Mouse (Mus musculus) midbrain, embryonic 14.5 days (tissue): Measurements from ENCODE around the gene Phgdh. TPM values are rescaled to one million over a fixed set of nuclear protein-coding genes. Genes with fewer than 3 reads are reported as not detected.

ENCODE experiments used
- ATAC-seq: fragments of 200-750 bp; cut with Nextera tagmentation; 2 replicates; pipeline ENCODE4 v1.8.0; 2017; ENCODE audit warnings: moderate number of reproducible peaks, moderate library complexity; ENCODE audit not compliant: low FRiP score, low TSS enrichment
- DNase-seq: peaks from one replicate; pipeline ENCODE4 v3.0.0-alpha.2; 2015
- H3K27ac ChIP-seq: fragments of 300-500 bp; sonication (generic); replicated peaks from 2 replicates; pipeline ENCODE4 v1.5.1; 2014; ENCODE audit warnings: mild to moderate bottlenecking, low read depth, low read length, moderate library complexity
- H3K27me3 ChIP-seq: fragments of 300-500 bp; sonication (generic); 2 replicates; pipeline ENCODE4 v1.6.1; 2014; ENCODE audit warnings: low read length, control low read depth, mixed read lengths; ENCODE audit not compliant: control insufficient read depth, insufficient read depth
- H3K36me3 ChIP-seq: fragments of 300-500 bp; sonication (generic); 2 replicates; pipeline ENCODE4 v1.6.1; 2014; ENCODE audit warnings: low read length, control low read depth; ENCODE audit not compliant: control insufficient read depth, insufficient read depth
- H3K4me1 ChIP-seq: fragments of 300-500 bp; sonication (generic); 2 replicates; pipeline ENCODE4 v1.6.1; 2014; ENCODE audit warnings: mild to moderate bottlenecking, antibody characterized with exemption, low read length, control low read depth; ENCODE audit not compliant: control insufficient read depth, insufficient read depth
- H3K4me2 ChIP-seq: fragments of 300-500 bp; sonication (generic); 2 replicates; pipeline ENCODE4 v1.6.1; 2014; ENCODE audit warnings: mild to moderate bottlenecking, low read length, moderate library complexity
- H3K4me3 ChIP-seq: fragments of 300-500 bp; sonication (generic); replicated peaks from 2 replicates; pipeline ENCODE4 v1.5.1; 2014; ENCODE audit warnings: low read depth, low read length
- H3K9ac ChIP-seq: fragments of 300-500 bp; sonication (generic); replicated peaks from 2 replicates; pipeline ENCODE4 v1.6.1; 2014; ENCODE audit warnings: mild to moderate bottlenecking, low read length, moderate library complexity
- H3K9me3 ChIP-seq: fragments of 300-500 bp; sonication (generic); 2 replicates; pipeline ENCODE4 v1.6.1; 2016; ENCODE audit warnings: low read length, control low read depth, mixed read lengths; ENCODE audit not compliant: control insufficient read depth
- WGBS: fragments of 180-500 bp; shearing (Covaris S2); extraction: QIAGEN DNeasy Blood & Tissue Kit; methylation state at CpG from one replicate; pipeline ENCODE4 v1.1.7; 2014; 5-methylcytosine and 5-hydroxymethylcytosine counted together
- polyA plus RNA-seq: library from polyadenylated mRNA; unstranded; fragments of >200 nt; fragmentation: Nextera tagmentation; extraction: Ambion mirVana; gene quantifications from 2 replicates; pipeline ENCODE4 v1.2.1, GENCODE M21; 2014

Phgdh gene
- polyA plus RNA-seq, 1 experiment from 2014 or later, result 151 TPM

GRCm38 (mm10) chr3:98299391-98300100 is 40.2 kb downstream of the Phgdh start:
- Histone ChIP-seq H3K4me3 (no peak overlapping the region), H3K27me3 (no peaks in the 10 kb centered on the region), H3K9ac (no peak overlapping the region), H3K4me1 (no peaks in the 10 kb centered on the region), H3K36me3 (no peaks in the 10 kb centered on the region), H3K4me2 (no peak overlapping the region), H3K9me3 (no peaks in the 10 kb centered on the region), H3K27ac (no peak overlapping the region)
- DNase-seq, result no peak
- WGBS, result 93% methylated on average over 1 of the region's 1 CpGs
- ATAC-seq, result no peak

GRCm38 (mm10) chr3:98295965-98296364 is 43.8 kb downstream of the Phgdh start:
- WGBS, result 59% methylated on average over 10 of the region's 10 CpGs
- H3K4me3 ChIP-seq, result no peak overlapping the region
- H3K36me3 ChIP-seq, result no peaks in the 10 kb centered on the region
- no peaks in the 10 kb centered on the region for H3K27me3 ChIP-seq
- DNase-seq, result no peak
- no peak for ATAC-seq
- no peak overlapping the region for H3K4me2 ChIP-seq
- H3K9me3 ChIP-seq, result no peaks in the 10 kb centered on the region
- H3K4me1 ChIP-seq, result no peaks in the 10 kb centered on the region
- no peak overlapping the region for H3K9ac ChIP-seq
- H3K27ac ChIP-seq, result no peak overlapping the region

- Histone ChIP-seq H3K27me3 (no peaks in the 10 kb centered on the region), H3K36me3 (no peaks in the 10 kb centered on the region), H3K4me2 (no peak overlapping the region), H3K27ac (no peak overlapping the region), H3K9me3 (no peaks in the 10 kb centered on the region), H3K4me1 (no peaks in the 10 kb centered on the region), H3K4me3 (no peak overlapping the region), H3K9ac (no peak overlapping the region)
- DNase-seq (no peak), ATAC-seq (no peak)
- WGBS, result 93% methylated on average over 9 of the region's 9 CpGs
Observed at GRCm38 (mm10) chr3:98291044-98291443, 48.7 kb downstream of the Phgdh start.

GRCm38 (mm10) chr3:98283205-98283604 is 56.6 kb downstream of the Phgdh start:
- no peak for DNase-seq
- no peak overlapping the region for H3K4me2 ChIP-seq
- H3K4me3 ChIP-seq, result no peak overlapping the region
- H3K27ac ChIP-seq, result no peak overlapping the region
- 95% methylated on average over 5 of the region's 5 CpGs for WGBS
- no peaks in the 10 kb centered on the region for H3K36me3 ChIP-seq
- no peaks in the 10 kb centered on the region for H3K27me3 ChIP-seq
- H3K9ac ChIP-seq, result no peak overlapping the region
- ATAC-seq, result no peak
- no peaks in the 10 kb centered on the region for H3K4me1 ChIP-seq
- H3K9me3 ChIP-seq, result no peaks in the 10 kb centered on the region

- no peak overlapping the region for H3K4me2 ChIP-seq
- H3K27me3 ChIP-seq, result no peaks in the 10 kb centered on the region
- no peaks in the 10 kb centered on the region for H3K9me3 ChIP-seq
- H3K27ac ChIP-seq, result no peak overlapping the region
- DNase-seq (no peak), ATAC-seq (no peak)
- 95% methylated on average over 8 of the region's 8 CpGs for WGBS
- H3K36me3 ChIP-seq, result no peaks in the 10 kb centered on the region
- no peak overlapping the region for H3K9ac ChIP-seq
- no peaks in the 10 kb centered on the region for H3K4me1 ChIP-seq
- H3K4me3 ChIP-seq, result no peak overlapping the region
Observed at GRCm38 (mm10) chr3:98282422-98282821, 57.4 kb downstream of the Phgdh start.

- no peak overlapping the region for H3K4me3 ChIP-seq
- H3K4me2 ChIP-seq, result no peak overlapping the region
- ATAC-seq, result peak; percentile 71; the same call in 1 of the 2 replicates
- WGBS, result 44% methylated on average over 12 of the region's 12 CpGs
- H3K27me3 ChIP-seq, result no peaks in the 10 kb centered on the region
- no peaks in the 10 kb centered on the region for H3K9me3 ChIP-seq
- no peaks in the 10 kb centered on the region for H3K4me1 ChIP-seq
- DNase-seq, result peak; percentile 87
- H3K36me3 ChIP-seq, result no peaks in the 10 kb centered on the region
- H3K9ac ChIP-seq, result no peak overlapping the region
- no peak overlapping the region for H3K27ac ChIP-seq
Observed at GRCm38 (mm10) chr3:98280933-98281678, 58.7 kb downstream of the Phgdh start.

GRCm38 (mm10) chr3:98280204-98280932 is 59.4 kb downstream of the Phgdh start, which contains the start of gene Hmgcs2:
Gene Hmgcs2, plus strand, starts transcription at chr3:98280435.
- no peaks in the 10 kb centered on the region for H3K9me3 ChIP-seq
- H3K36me3 ChIP-seq, result no peaks in the 10 kb centered on the region
- peak; percentile 23 for DNase-seq
- H3K4me1 ChIP-seq, result no peaks in the 10 kb centered on the region
- ATAC-seq, result peak; percentile 37; the same call in 1 of the 2 replicates
- H3K9ac ChIP-seq, result no peak within 1 kb of the TSS
- no peak within 1 kb of the TSS for H3K4me2 ChIP-seq
- no peak within 1 kb of the TSS for H3K27ac ChIP-seq
- 62% methylated on average over 14 of the region's 14 CpGs for WGBS
- no peak within 1 kb of the TSS for H3K4me3 ChIP-seq
- H3K27me3 ChIP-seq, result no peaks in the 10 kb centered on the region

- Histone ChIP-seq H3K4me1 (no peaks in the 10 kb centered on the region), H3K4me2 (no peak overlapping the region), H3K9me3 (no peaks in the 10 kb centered on the region), H3K9ac (no peak overlapping the region), H3K4me3 (no peak overlapping the region), H3K36me3 (no peaks in the 10 kb centered on the region), H3K27ac (no peak overlapping the region), H3K27me3 (no peaks in the 10 kb centered on the region)
- ATAC-seq (no peak), DNase-seq (no peak)
- 90% methylated on average over 4 of the region's 4 CpGs for WGBS
Observed at GRCm38 (mm10) chr3:98279682-98280081, 60.1 kb downstream of the Phgdh start.
